Mouse (Mus musculus) midbrain, embryonic 11.5 days (tissue): Measurements from ENCODE around the gene Gm35549. TPM values are rescaled to one million over a fixed set of nuclear protein-coding genes. Genes with fewer than 3 reads are reported as not detected.

ENCODE experiments used
- ATAC-seq: fragments of 200-750 bp; cut with Nextera tagmentation; 2 replicates; pipeline ENCODE4 v1.8.0; 2017; ENCODE audit warnings: moderate TSS enrichment, moderate library complexity; ENCODE audit not compliant: low FRiP score
- DNase-seq: peaks from one replicate; pipeline ENCODE4 v3.0.0; 2015; ENCODE audit warnings: low spot score; ENCODE audit errors: missing footprints
- H3K27ac ChIP-seq: fragments of 300-500 bp; sonication (generic); 2 replicates; pipeline ENCODE4 v1.5.1; 2014; ENCODE audit warnings: low read depth, low read length
- H3K27me3 ChIP-seq: fragments of 300-500 bp; sonication (generic); 2 replicates; pipeline ENCODE4 v1.6.1; 2014; ENCODE audit warnings: mild to moderate bottlenecking, low read length, moderate library complexity, mixed read lengths; ENCODE audit not compliant: control insufficient read depth, insufficient read depth
- H3K36me3 ChIP-seq: fragments of 300-500 bp; sonication (generic); 2 replicates; pipeline ENCODE4 v1.6.1; 2014; ENCODE audit warnings: mild to moderate bottlenecking, low read length, moderate library complexity, mixed read lengths; ENCODE audit not compliant: control insufficient read depth, insufficient read depth
- H3K4me1 ChIP-seq: fragments of 300-500 bp; sonication (generic); 2 replicates; pipeline ENCODE4 v1.6.1; 2014; ENCODE audit warnings: low read length; ENCODE audit not compliant: control insufficient read depth, insufficient read depth
- H3K4me2 ChIP-seq: fragments of 300-500 bp; sonication (generic); 2 replicates; pipeline ENCODE4 v1.6.1; 2014; ENCODE audit warnings: mild to moderate bottlenecking, moderate library complexity
- H3K4me3 ChIP-seq: fragments of 300-500 bp; sonication (generic); 2 replicates; pipeline ENCODE4 v1.5.1; 2014; ENCODE audit warnings: low read depth, low read length
- H3K9ac ChIP-seq: fragments of 300-500 bp; sonication (generic); 2 replicates; pipeline ENCODE4 v1.6.1; 2014; ENCODE audit warnings: low read length
- H3K9me3 ChIP-seq: fragments of 300-500 bp; sonication (generic); 2 replicates; pipeline ENCODE4 v1.6.1; 2016; ENCODE audit warnings: low read length; ENCODE audit not compliant: control insufficient read depth
- WGBS: fragments of 180-500 bp; shearing (Covaris S2); extraction: QIAGEN DNeasy Blood & Tissue Kit; methylation state at CpG from one replicate; pipeline ENCODE4 v1.1.7; 2014; 5-methylcytosine and 5-hydroxymethylcytosine counted together
- polyA plus RNA-seq: library from polyadenylated mRNA; unstranded; fragments of >200 nt; fragmentation: Nextera tagmentation; extraction: Ambion mirVana; gene quantifications from 2 replicates; pipeline ENCODE4 v1.2.1, GENCODE M21; 2014

The Gm35549 gene
- polyA plus RNA-seq, 1 experiment from 2014 or later: 0.38 TPM

DNA sequence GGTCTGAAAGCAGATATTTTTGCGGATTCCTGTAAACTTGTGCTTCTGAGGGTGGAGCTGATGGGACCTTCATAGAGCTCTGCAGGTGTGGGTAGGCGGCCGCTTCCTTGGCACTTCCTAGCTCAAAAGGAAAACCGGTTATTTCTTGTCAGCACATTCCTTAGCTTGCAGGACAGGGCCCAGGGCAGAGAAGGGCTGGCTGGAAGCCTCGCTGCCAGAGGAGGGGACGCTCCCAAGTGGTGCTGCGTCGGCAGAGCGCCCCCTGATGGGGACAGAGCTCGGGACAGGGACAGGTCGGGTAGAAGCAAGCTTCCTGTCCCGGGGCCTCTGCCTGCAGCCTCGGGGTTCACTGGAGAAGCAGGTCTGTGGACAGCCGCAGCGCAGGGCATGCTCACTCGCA is 6.2 kb downstream of the Gm35549 start:
- DNase-seq (no peak), ATAC-seq (no peak)
- no peaks in the 10 kb centered on the region for H3K27me3 ChIP-seq
- H3K4me2 ChIP-seq: no peak overlapping the region
- H3K9ac ChIP-seq: no peak overlapping the region
- H3K9me3 ChIP-seq: no peaks in the 10 kb centered on the region
- H3K4me1 ChIP-seq: no peaks in the 10 kb centered on the region
- no peak overlapping the region for H3K4me3 ChIP-seq
- no peak overlapping the region for H3K27ac ChIP-seq
- WGBS: 20% methylated on average over 16 of the region's 16 CpGs
- no peaks in the 10 kb centered on the region for H3K36me3 ChIP-seq

DNA sequence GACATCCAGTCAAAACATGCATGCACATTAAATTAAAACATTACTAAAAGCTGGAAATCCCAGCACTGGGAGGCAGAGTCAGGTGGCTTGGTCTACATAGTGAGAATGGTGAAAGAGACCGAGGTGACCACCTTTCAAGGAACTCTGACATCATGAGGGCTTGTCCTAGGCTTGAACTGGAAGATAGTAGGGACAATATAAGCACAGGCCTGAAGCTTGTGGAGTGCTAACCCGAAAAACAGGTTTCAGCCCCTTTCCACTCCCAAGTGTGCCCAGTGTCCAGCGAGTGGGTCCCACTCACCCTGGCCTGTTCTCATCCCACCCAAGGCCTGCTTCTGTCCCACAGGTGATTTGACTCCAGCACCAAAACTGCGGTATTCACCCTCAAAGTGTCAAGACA is 6.6 kb downstream of the Gm35549 start:
- 84% methylated on average over 4 of the region's 4 CpGs for WGBS
- no peak overlapping the region for H3K27ac ChIP-seq
- no peak overlapping the region for H3K4me3 ChIP-seq
- no peaks in the 10 kb centered on the region for H3K9me3 ChIP-seq
- ATAC-seq: no peak
- no peaks in the 10 kb centered on the region for H3K27me3 ChIP-seq
- no peak overlapping the region for H3K9ac ChIP-seq
- H3K4me2 ChIP-seq: no peak overlapping the region
- no peaks in the 10 kb centered on the region for H3K4me1 ChIP-seq
- no peak for DNase-seq
- no peaks in the 10 kb centered on the region for H3K36me3 ChIP-seq

- no peak for DNase-seq
- H3K4me1 ChIP-seq: no peaks in the 10 kb centered on the region
- H3K9ac ChIP-seq: no peak overlapping the region
- H3K27me3 ChIP-seq: no peaks in the 10 kb centered on the region
- no peak for ATAC-seq
- no peak overlapping the region for H3K4me2 ChIP-seq
- H3K9me3 ChIP-seq: no peaks in the 10 kb centered on the region
- no peaks in the 10 kb centered on the region for H3K36me3 ChIP-seq
- no peak overlapping the region for H3K27ac ChIP-seq
- WGBS: 87% methylated on average over 6 of the region's 6 CpGs
- H3K4me3 ChIP-seq: no peak overlapping the region
These were observed 7.0 kb downstream of the Gm35549 start for GRCm38 (mm10) chr9:122836790-122837189.

- H3K9ac ChIP-seq: no peak overlapping the region
- WGBS: 80% methylated on average over 9 of the region's 9 CpGs
- H3K27me3 ChIP-seq: no peaks in the 10 kb centered on the region
- no peaks in the 10 kb centered on the region for H3K9me3 ChIP-seq
- H3K4me2 ChIP-seq: no peak overlapping the region
- H3K4me1 ChIP-seq: no peaks in the 10 kb centered on the region
- H3K27ac ChIP-seq: no peak overlapping the region
- H3K4me3 ChIP-seq: no peak overlapping the region
- ATAC-seq: no peak
- no peak for DNase-seq
- no peaks in the 10 kb centered on the region for H3K36me3 ChIP-seq
These were observed 7.7 kb downstream of the Gm35549 start for GRCm38 (mm10) chr9:122836126-122836525.

DNA sequence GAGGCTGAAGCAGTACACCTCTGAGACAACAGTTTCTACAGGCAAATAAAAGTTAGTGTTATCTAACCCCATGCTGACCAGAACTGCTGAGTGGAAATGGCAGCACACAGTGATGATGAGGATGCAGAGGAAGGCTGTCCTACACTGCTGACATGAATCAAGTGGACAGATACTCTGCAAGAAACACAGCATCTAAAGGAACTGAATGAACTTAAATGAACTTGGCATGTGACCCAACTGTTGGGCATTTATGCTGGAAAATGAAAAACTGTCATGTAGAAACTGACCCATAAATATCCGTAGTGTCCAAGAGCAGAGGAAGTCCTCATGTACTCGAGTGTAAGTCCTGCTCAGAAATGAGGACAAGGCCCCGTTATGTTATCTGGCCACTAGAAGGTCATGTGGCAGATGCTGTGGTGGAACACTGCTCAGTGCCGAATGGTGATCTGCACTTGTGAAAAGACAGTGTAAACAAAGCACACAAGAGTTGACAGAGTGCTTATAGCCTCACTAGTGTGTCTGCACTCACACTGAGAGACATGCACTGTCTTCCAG is 13.9 kb downstream of the Gm35549 start:
- Histone ChIP-seq H3K9ac (no peak overlapping the region), H3K9me3 (no peaks in the 10 kb centered on the region), H3K27ac (no peak overlapping the region), H3K36me3 (no peaks in the 10 kb centered on the region), H3K4me3 (no peak overlapping the region), H3K4me1 (no peaks in the 10 kb centered on the region), H3K27me3 (no peaks in the 10 kb centered on the region), H3K4me2 (no peak overlapping the region)
- DNase-seq (no peak), ATAC-seq (no peak)
- 83% methylated on average over 4 of the region's 4 CpGs for WGBS

GRCm38 (mm10) chr9:122826743-122827142 is 17.1 kb downstream of the Gm35549 start:
- no peak overlapping the region for H3K27ac ChIP-seq
- no peaks in the 10 kb centered on the region for H3K9me3 ChIP-seq
- H3K27me3 ChIP-seq: no peaks in the 10 kb centered on the region
- peaks cover 4% of the 10 kb centered on the region; the same call in 1 of the 2 replicates for H3K36me3 ChIP-seq
- no peak overlapping the region for H3K9ac ChIP-seq
- H3K4me3 ChIP-seq: no peak overlapping the region
- H3K4me2 ChIP-seq: no peak overlapping the region
- ATAC-seq: no peak
- WGBS: 91% methylated on average over 4 of the region's 4 CpGs
- DNase-seq: no peak
- no peaks in the 10 kb centered on the region for H3K4me1 ChIP-seq

DNA sequence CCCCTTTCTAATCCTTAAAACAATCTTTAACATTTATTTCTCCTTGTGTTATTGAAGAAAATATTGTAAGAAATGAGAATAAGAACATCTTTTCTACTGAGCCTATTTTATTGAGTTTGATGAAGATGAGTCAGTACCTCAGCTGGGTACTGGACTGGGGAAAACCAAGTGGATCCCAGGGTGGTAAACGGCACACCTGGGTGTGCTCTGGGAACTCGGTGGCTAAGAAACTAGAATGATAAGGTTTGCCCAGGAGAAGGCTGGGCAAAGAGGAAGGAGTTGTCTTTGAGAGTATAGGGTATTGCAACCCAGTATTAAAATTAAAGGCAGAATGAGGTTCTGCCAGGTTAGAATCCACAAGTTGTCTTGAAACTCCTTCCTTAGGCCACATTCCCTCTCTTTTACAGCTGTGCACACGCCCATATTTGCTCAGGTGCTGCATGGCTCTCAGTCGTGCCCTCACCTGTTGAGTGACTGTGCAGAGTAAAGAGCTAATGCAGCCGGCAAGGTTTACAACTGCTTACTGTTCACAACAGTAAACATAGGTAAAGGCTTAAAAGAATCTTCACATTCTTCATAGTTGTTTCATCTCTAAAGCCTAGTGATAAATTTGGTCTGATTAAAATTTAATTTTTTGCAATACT is 20.3 kb downstream of the Gm35549 start:
- H3K9me3 ChIP-seq: no peaks in the 10 kb centered on the region
- no peak overlapping the region for H3K9ac ChIP-seq
- no peaks in the 10 kb centered on the region for H3K4me1 ChIP-seq
- 88% methylated on average over 5 of the region's 5 CpGs for WGBS
- H3K36me3 ChIP-seq: peaks cover 4% of the 10 kb centered on the region; the same call in 1 of the 2 replicates
- H3K4me3 ChIP-seq: no peak overlapping the region
- H3K27ac ChIP-seq: no peak overlapping the region
- DNase-seq (no peak), ATAC-seq (no peak)
- no peaks in the 10 kb centered on the region for H3K27me3 ChIP-seq
- no peak overlapping the region for H3K4me2 ChIP-seq

DNA sequence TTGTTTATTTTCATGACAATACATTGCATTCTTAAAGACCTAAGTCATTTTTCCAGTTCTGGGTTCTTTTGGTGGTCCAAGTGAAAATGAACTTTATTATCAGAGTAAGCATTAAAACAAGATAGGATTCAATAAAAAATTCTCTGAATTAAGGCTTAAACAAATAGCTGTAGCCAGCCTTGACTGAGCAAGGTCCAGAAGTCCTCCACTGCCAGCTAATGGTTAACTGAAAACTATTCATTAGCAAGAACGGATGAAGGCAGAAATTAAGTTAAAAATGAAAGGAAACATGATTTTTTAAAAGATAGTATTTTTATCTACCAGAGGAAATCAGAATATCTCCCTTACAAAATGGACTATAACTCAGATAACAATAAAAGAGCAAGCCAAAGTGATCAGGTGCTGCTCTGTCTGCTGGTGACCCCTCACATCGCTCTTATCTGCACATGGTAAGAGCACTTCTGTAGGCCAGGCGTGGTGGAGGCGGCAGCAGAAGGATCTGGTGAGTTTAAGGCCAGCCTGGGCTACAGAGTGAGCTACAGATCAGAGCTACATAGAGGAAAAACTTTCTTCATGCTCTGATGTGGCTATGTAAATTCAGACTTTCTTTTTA is 28.5 kb downstream of the Gm35549 start:
- no peak overlapping the region for H3K27ac ChIP-seq
- no peak for ATAC-seq
- H3K4me3 ChIP-seq: no peak overlapping the region
- no peak overlapping the region for H3K4me2 ChIP-seq
- H3K36me3 ChIP-seq: no peaks in the 10 kb centered on the region
- no peak for DNase-seq
- H3K9me3 ChIP-seq: no peaks in the 10 kb centered on the region
- 88% methylated on average over 4 of the region's 4 CpGs for WGBS
- H3K27me3 ChIP-seq: no peaks in the 10 kb centered on the region
- no peaks in the 10 kb centered on the region for H3K4me1 ChIP-seq
- H3K9ac ChIP-seq: no peak overlapping the region

DNA sequence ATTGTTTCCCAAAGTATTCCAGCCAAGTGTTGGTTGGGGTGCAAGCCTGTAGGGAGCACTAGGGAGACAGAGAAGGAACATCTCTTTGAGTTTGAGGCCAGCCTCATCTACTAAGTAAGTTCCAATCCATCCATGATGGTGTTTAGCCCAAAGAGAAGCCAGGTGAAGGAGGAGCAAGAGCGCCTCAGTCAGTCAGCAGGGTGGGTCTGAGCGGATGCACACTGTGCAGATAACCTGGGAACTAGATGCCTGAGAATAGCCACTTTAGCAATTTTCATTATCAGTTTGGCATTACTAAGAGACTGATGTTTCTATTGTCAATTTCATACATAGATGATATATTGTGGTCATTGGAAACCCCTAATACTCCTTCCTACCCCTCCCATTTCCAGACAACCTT is 29.1 kb downstream of the Gm35549 start:
- DNase-seq (no peak), ATAC-seq (no peak)
- no peak overlapping the region for H3K9ac ChIP-seq
- no peak overlapping the region for H3K27ac ChIP-seq
- no peaks in the 10 kb centered on the region for H3K4me1 ChIP-seq
- WGBS: 89% methylated on average over 2 of the region's 2 CpGs
- H3K27me3 ChIP-seq: no peaks in the 10 kb centered on the region
- H3K4me2 ChIP-seq: no peak overlapping the region
- no peak overlapping the region for H3K4me3 ChIP-seq
- H3K9me3 ChIP-seq: no peaks in the 10 kb centered on the region
- H3K36me3 ChIP-seq: no peaks in the 10 kb centered on the region
